Mouse (Mus musculus): Measurements from ENCODE around the gene C1qtnf1. TPM values are rescaled to one million over a fixed set of nuclear protein-coding genes. Genes with fewer than 3 reads are reported as not detected.

C1qtnf1 gene
- polyA plus RNA-seq, 1 experiment: 9.8 TPM

GRCm38 (mm10) chr11:118486881-118487772 is 59.1 kb downstream of the C1qtnf1 start:
- Histone ChIP-seq H3K27me3 (ENCODE audit: control insufficient read depth, insufficient read depth, insufficient read length) (peaks cover 67% of the 10 kb centered on the region), H3K4me3 (no peak overlapping the region), H3ac (ENCODE audit: control insufficient read depth, insufficient read length) (no peak overlapping the region), H3K4me2 (ENCODE audit: low read depth) (no peak overlapping the region), H3K79me2 (ENCODE audit: control insufficient read depth, insufficient read depth) (no peaks in the 10 kb centered on the region), H3K36me3 (ENCODE audit: control insufficient read depth, insufficient read depth) (no peaks in the 10 kb centered on the region)
- no peak for TF ChIP-seq E2F4 (IDR thresholded peaks at IDR 0.05; ENCODE audit: insufficient read depth)
- no peak for TF ChIP-seq REST (IDR thresholded peaks at IDR 0.05; ENCODE audit: insufficient read depth, insufficient read length)
- TF ChIP-seq TCF12 (IDR thresholded peaks at IDR 0.05; ENCODE audit: insufficient read depth, poor library complexity, severe bottlenecking): no peak
- TF ChIP-seq POLR2A (IDR thresholded peaks at IDR 0.05; ENCODE audit: insufficient read length, low read depth): no peak
- TF ChIP-seq POLR2AphosphoS2 (IDR thresholded peaks at IDR 0.05; ENCODE audit: insufficient read length, low read depth): no peak
- no peak for TF ChIP-seq MAX (IDR thresholded peaks at IDR 0.05; ENCODE audit: low read depth)
- TF ChIP-seq MYOD1 (IDR thresholded peaks at IDR 0.05; ENCODE audit: control insufficient read depth in 1 of 3, insufficient read length in 2 of 3, low read depth in 2 of 3): no peak
- TF ChIP-seq CEBPB (IDR thresholded peaks at IDR 0.05; ENCODE audit: insufficient read depth, poor library complexity, severe bottlenecking): no peak
- no peak for TF ChIP-seq TCF3 (IDR thresholded peaks at IDR 0.05; ENCODE audit: insufficient read length, low read depth)
- TF ChIP-seq SRF (IDR thresholded peaks at IDR 0.05; ENCODE audit: control insufficient read depth, insufficient read length, low read depth): no peak
- no peak for TF ChIP-seq USF1 (IDR thresholded peaks at IDR 0.05; ENCODE audit: low read depth)
- TF ChIP-seq MYOG (IDR thresholded peaks at IDR 0.05; ENCODE audit: control insufficient read depth in 1 of 3, insufficient read depth in 1 of 3, insufficient read length in 2 of 3, low read depth in 2 of 3): no peak

- no peak overlapping the region for H3ac ChIP-seq (ENCODE audit: control insufficient read depth, insufficient read length)
These were observed 60.3 kb downstream of the C1qtnf1 start for GRCm38 (mm10) chr11:118488191-118488906.

GRCm38 (mm10) chr11:118488907-118489270 is 60.9 kb downstream of the C1qtnf1 start:
- no peak overlapping the region for H3K4me3 ChIP-seq
- no peaks in the 10 kb centered on the region for H3K79me2 ChIP-seq (ENCODE audit: control insufficient read depth, insufficient read depth)
- peaks cover 85% of the 10 kb centered on the region for H3K27me3 ChIP-seq (ENCODE audit: control insufficient read depth, insufficient read depth, insufficient read length)
- H3K36me3 ChIP-seq (ENCODE audit: control insufficient read depth, insufficient read depth): no peaks in the 10 kb centered on the region
- H3K4me2 ChIP-seq (ENCODE audit: low read depth): no peak overlapping the region
- no peak for TF ChIP-seq E2F4 (IDR thresholded peaks at IDR 0.05; ENCODE audit: insufficient read depth)
- no peak for TF ChIP-seq POLR2A (IDR thresholded peaks at IDR 0.05; ENCODE audit: insufficient read length, low read depth)
- no peak for TF ChIP-seq CEBPB (IDR thresholded peaks at IDR 0.05; ENCODE audit: insufficient read depth, poor library complexity, severe bottlenecking)
- TF ChIP-seq MAX (IDR thresholded peaks at IDR 0.05; ENCODE audit: low read depth): no peak
- no peak overlapping the region for H3ac ChIP-seq (ENCODE audit: control insufficient read depth, insufficient read length)

More at GRCm38 (mm10) chr11:118488191-118488906, 60.3 kb downstream of the C1qtnf1 start:
- H3K4me3 ChIP-seq: no peak overlapping the region
- TF ChIP-seq E2F4 (IDR thresholded peaks at IDR 0.05; ENCODE audit: insufficient read depth) (no peak), MYOG (IDR thresholded peaks at IDR 0.05; ENCODE audit: control insufficient read depth in 1 of 3, insufficient read depth in 1 of 3, insufficient read length in 2 of 3, low read depth in 2 of 3) (no peak), USF1 (IDR thresholded peaks at IDR 0.05; ENCODE audit: low read depth) (no peak), TCF12 (IDR thresholded peaks at IDR 0.05; ENCODE audit: insufficient read depth, poor library complexity, severe bottlenecking) (no peak), POLR2AphosphoS2 (IDR thresholded peaks at IDR 0.05; ENCODE audit: insufficient read length, low read depth) (no peak), CEBPB (IDR thresholded peaks at IDR 0.05; ENCODE audit: insufficient read depth, poor library complexity, severe bottlenecking) (no peak), REST (IDR thresholded peaks at IDR 0.05; ENCODE audit: insufficient read depth, insufficient read length) (no peak), POLR2A (IDR thresholded peaks at IDR 0.05; ENCODE audit: insufficient read length, low read depth) (no peak), MYOD1 (IDR thresholded peaks at IDR 0.05; ENCODE audit: control insufficient read depth in 1 of 3, insufficient read length in 2 of 3, low read depth in 2 of 3) (no peak), TCF3 (IDR thresholded peaks at IDR 0.05; ENCODE audit: insufficient read length, low read depth) (no peak), MAX (IDR thresholded peaks at IDR 0.05; ENCODE audit: low read depth) (no peak), SRF (IDR thresholded peaks at IDR 0.05; ENCODE audit: control insufficient read depth, insufficient read length, low read depth) (no peak)
- H3K79me2 ChIP-seq (ENCODE audit: control insufficient read depth, insufficient read depth): no peaks in the 10 kb centered on the region
- H3K27me3 ChIP-seq (ENCODE audit: control insufficient read depth, insufficient read depth, insufficient read length): peaks cover 79% of the 10 kb centered on the region
- no peak overlapping the region for H3K4me2 ChIP-seq (ENCODE audit: low read depth)
- no peaks in the 10 kb centered on the region for H3K36me3 ChIP-seq (ENCODE audit: control insufficient read depth, insufficient read depth)

GRCm38 (mm10) chr11:118490566-118491218 is 62.7 kb downstream of the C1qtnf1 start:
- Histone ChIP-seq H3K79me2 (ENCODE audit: control insufficient read depth, insufficient read depth) (no peaks in the 10 kb centered on the region), H3K36me3 (ENCODE audit: control insufficient read depth, insufficient read depth) (no peaks in the 10 kb centered on the region), H3K27me3 (ENCODE audit: control insufficient read depth, insufficient read depth, insufficient read length) (peaks cover 88% of the 10 kb centered on the region), H3K4me2 (ENCODE audit: low read depth) (no peak overlapping the region), H3K4me3 (no peak overlapping the region), H3ac (ENCODE audit: control insufficient read depth, insufficient read length) (no peak overlapping the region)
- TF ChIP-seq MYOG (IDR thresholded peaks at IDR 0.05; ENCODE audit: control insufficient read depth in 1 of 3, insufficient read depth in 1 of 3, insufficient read length in 2 of 3, low read depth in 2 of 3) (no peak), CEBPB (IDR thresholded peaks at IDR 0.05; ENCODE audit: insufficient read depth, poor library complexity, severe bottlenecking) (no peak), MYOD1 (IDR thresholded peaks at IDR 0.05; ENCODE audit: control insufficient read depth in 1 of 3, insufficient read length in 2 of 3, low read depth in 2 of 3) (no peak), USF1 (IDR thresholded peaks at IDR 0.05; ENCODE audit: low read depth) (no peak), E2F4 (IDR thresholded peaks at IDR 0.05; ENCODE audit: insufficient read depth) (no peak), TCF3 (IDR thresholded peaks at IDR 0.05; ENCODE audit: insufficient read length, low read depth) (no peak), MAX (IDR thresholded peaks at IDR 0.05; ENCODE audit: low read depth) (no peak), TCF12 (IDR thresholded peaks at IDR 0.05; ENCODE audit: insufficient read depth, poor library complexity, severe bottlenecking) (no peak)

Measured in myocyte (in vitro differentiated cells).